Mouse (Mus musculus) limb, embryonic 10.5 days (tissue): ENCODE data around the gene Defb47. TPM values are rescaled to one million over a fixed set of nuclear protein-coding genes. Genes with fewer than 3 reads are reported as not detected.

Experiments
- DNase-seq: peaks from one replicate; pipeline ENCODE4 v3.0.0-alpha.2; 2017; ENCODE audit warnings: low spot score
- H3K27ac ChIP-seq: fragments of 300-500 bp; sonication (generic); 2 replicates; pipeline ENCODE4 v1.5.1; 2016; ENCODE audit warnings: mild to moderate bottlenecking
- H3K27me3 ChIP-seq: fragments of 300-500 bp; sonication (generic); 2 replicates; pipeline ENCODE4 v1.6.1; 2016; ENCODE audit warnings: low read depth, mild to moderate bottlenecking; ENCODE audit not compliant: poor library complexity, severe bottlenecking
- H3K36me3 ChIP-seq: fragments of 300-500 bp; sonication (generic); 2 replicates; pipeline ENCODE4 v1.6.1; 2016; ENCODE audit warnings: mild to moderate bottlenecking, moderate library complexity
- H3K4me1 ChIP-seq: fragments of 300-500 bp; sonication (generic); 2 replicates; pipeline ENCODE4 v1.6.1; 2016
- H3K4me3 ChIP-seq: fragments of 300-500 bp; sonication (generic); 2 replicates; pipeline ENCODE4 v1.5.1; 2016; ENCODE audit warnings: mild to moderate bottlenecking, moderate library complexity
- H3K9me3 ChIP-seq: fragments of 300-500 bp; sonication (generic); replicated peaks from 2 replicates; pipeline ENCODE4 v1.6.1; 2016; ENCODE audit warnings: mild to moderate bottlenecking
- WGBS: fragments of 180-500 bp; shearing (Covaris S2); methylation state at CpG from one replicate; pipeline ENCODE4 v1.1.7; 2016; 5-methylcytosine and 5-hydroxymethylcytosine counted together
- polyA plus RNA-seq: library from polyadenylated mRNA; unstranded; fragments of >200 nt; fragmentation: Nextera tagmentation; extraction: Ambion mirVana; gene quantifications from 2 replicates; pipeline ENCODE4 v1.2.1, GENCODE M21; 2016

Gene Defb47
- polyA plus RNA-seq, 1 experiment from 2014 or later = not detected

DNA sequence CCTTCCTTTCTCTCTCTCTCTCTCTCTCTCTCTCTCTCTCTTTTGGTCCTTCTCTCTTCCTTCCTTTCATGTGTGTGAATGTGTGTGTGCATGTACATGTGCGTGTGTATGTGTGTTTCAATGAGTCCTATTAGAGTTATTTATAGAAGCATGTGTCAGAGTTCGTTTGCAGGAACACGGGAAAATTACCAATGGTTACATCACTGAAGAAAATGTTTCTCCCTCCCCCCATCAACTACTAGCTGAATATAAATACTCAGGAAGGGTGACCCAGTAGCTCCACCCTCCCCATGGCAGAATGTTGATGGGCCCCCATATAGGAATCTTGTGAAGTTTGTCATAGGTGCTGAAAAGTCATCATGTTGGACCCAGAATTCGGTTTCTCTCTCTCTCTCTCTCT lies 15.2 kb downstream of the Defb47 start:
- WGBS = 89% methylated on average over 4 of the region's 4 CpGs
- no peaks in the 10 kb centered on the region for H3K9me3 ChIP-seq
- no peak overlapping the region for H3K27ac ChIP-seq
- no peaks in the 10 kb centered on the region for H3K4me1 ChIP-seq
- H3K36me3 ChIP-seq = no peaks in the 10 kb centered on the region
- DNase-seq = no peak
- H3K4me3 ChIP-seq = no peak overlapping the region
- H3K27me3 ChIP-seq = no peaks in the 10 kb centered on the region

DNA sequence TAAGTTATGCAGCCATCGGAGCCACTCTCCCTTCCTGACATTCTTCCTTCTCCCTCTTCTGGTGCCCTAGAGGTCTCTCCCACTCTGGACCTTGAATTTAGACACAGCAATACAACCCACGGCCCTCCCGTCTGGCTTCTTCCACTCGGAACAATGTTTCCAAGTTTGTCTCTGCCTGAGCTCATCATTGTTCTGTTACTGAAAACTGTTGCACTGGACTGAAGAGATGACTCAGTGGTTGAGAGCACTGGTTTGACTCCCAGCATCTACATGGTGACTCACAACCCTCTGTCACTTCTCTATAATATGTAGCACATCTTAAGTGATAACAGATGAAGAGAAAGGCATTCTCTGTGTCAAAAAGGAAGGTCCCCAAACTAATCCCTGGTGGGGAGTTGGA lies 16.8 kb downstream of the Defb47 start:
- DNase-seq = no peak
- Histone ChIP-seq H3K27ac (no peak overlapping the region), H3K9me3 (no peaks in the 10 kb centered on the region), H3K4me1 (no peaks in the 10 kb centered on the region), H3K27me3 (no peaks in the 10 kb centered on the region), H3K36me3 (no peaks in the 10 kb centered on the region), H3K4me3 (no peak overlapping the region)
- WGBS = 93% methylated on average over 4 of the region's 4 CpGs

DNA sequence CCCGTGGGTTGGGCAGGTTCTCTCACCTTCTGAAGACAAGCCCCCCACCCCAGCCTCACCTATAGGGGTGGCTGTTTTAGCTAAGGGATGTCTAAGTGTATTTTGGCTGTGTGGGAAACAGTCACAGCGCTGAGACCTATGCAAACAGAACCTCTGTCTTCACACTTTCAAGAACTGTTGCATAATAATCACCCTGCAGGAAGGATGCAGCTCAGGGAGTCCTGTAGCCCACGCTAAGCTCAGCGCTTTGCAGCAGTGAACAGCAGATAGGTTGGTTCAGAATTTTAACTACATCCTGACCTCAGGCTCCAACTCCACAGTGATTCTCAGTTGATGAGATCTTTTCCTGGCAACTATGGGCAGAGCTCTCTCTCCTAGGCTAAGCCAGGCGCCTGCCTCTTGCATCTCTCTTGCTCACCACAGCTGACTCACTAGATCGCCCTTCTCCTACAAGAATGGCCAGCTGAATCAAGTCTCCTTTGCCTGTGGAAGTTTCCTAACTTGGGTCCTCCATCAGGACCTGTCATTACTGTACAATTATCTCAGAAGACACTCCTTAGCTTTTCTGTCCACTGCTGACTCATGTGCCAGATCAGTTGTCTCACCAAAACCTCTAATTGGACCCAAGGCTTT lies 22.8 kb downstream of the Defb47 start:
- DNase-seq = no peak
- Histone ChIP-seq H3K4me3 (no peak overlapping the region), H3K27ac (no peak overlapping the region), H3K36me3 (no peaks in the 10 kb centered on the region), H3K4me1 (no peaks in the 10 kb centered on the region), H3K9me3 (no peaks in the 10 kb centered on the region), H3K27me3 (no peaks in the 10 kb centered on the region)
- WGBS = 60% methylated on average over 6 of the region's 6 CpGs

DNA sequence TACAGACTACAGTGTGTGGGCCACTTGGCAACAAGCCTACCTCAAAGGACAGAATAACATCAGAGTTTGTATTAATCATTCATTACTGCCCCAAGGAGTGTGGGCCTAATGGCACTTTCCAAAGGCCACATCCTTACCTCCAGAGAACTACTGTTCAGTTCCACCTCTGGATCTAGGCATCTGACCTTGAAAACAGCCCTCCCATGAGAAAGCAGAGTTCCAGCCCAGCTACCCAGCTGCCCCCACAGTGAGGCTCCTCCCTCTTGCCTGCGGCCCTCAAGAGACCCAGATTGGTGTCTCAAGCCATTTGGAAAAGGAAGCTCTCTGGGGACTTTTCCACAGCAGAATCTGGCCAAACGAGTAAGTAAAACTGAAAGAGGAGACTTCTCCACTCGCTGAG lies 48.8 kb downstream of the Defb47 start, which contains the start of gene Defb42:
TSS of gene Defb42 (plus strand) at position 301 of the 400 bp plus-strand sequence.
- no peak within 1 kb of the TSS for H3K4me3 ChIP-seq
- no peak within 1 kb of the TSS for H3K27ac ChIP-seq
- 80% methylated on average over 3 of the region's 3 CpGs for WGBS
- H3K36me3 ChIP-seq = no peaks in the 10 kb centered on the region
- no peaks in the 10 kb centered on the region for H3K4me1 ChIP-seq
- DNase-seq = no peak
- no peaks in the 10 kb centered on the region for H3K27me3 ChIP-seq
- no peaks in the 10 kb centered on the region for H3K9me3 ChIP-seq

DNA sequence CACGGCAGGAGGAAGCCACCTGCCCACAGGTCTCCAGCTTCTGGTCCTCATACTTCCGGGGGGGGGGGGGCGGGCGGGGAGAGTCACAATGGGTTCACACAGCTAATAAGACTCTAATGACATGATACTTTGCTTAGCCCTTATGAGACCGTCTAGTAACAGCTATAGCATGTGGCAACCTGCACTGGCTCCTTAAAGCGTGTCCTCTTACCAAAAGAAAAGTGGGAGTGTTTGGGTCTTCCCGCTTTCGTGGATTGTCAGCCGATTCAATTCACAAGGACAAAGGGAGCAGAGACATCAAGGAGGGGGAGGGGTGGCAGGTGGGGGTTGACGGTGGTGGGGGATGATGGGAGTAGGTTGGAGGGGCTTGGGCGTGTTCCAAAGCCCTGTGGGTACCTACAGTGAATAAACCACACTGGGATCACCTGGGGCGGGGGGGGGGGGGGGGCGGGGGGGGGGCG lies 52.1 kb downstream of the Defb47 start, which contains the start of gene Defb30:
TSS of gene Defb30 (minus strand) at position 51 of the 461 bp plus-strand sequence.
- H3K9me3 ChIP-seq = no peaks in the 10 kb centered on the region
- no peak within 1 kb of the TSS for H3K27ac ChIP-seq
- peaks cover 6% of the 10 kb centered on the region for H3K4me1 ChIP-seq
- H3K4me3 ChIP-seq = no peak within 1 kb of the TSS
- 78% methylated on average over 12 of the region's 14 CpGs for WGBS
- no peaks in the 10 kb centered on the region for H3K36me3 ChIP-seq
- no peaks in the 10 kb centered on the region for H3K27me3 ChIP-seq
- no peak for DNase-seq

Other genes starting within 250 kb of the Defb47 start
- 18.1 and 25.4 TPM in 2 replicates for gene Ints6, start 236.9 kb upstream of the Defb47 start, polyA plus RNA-seq
- gene Wdfy2, start 160.4 kb upstream of the Defb47 start, polyA plus RNA-seq = 11.9 and 12.7 TPM in 2 replicates
- gene Defb48, start 13.6 kb upstream of the Defb47 start, polyA plus RNA-seq = not detected in 2 replicates
- not detected in 2 replicates for gene Defb43, start 13.7 kb downstream of the Defb47 start, polyA plus RNA-seq
- gene Defb42, start 48.9 kb downstream of the Defb47 start, polyA plus RNA-seq = not detected in 2 replicates
- gene Defb30, start 51.9 kb downstream of the Defb47 start, polyA plus RNA-seq = not detected in 2 replicates